Mouse (Mus musculus): ENCODE measurements at regions not wholly inside any gene's neighbourhood (a gene's known extent, or its start where the extent isn't known, plus 50 kb on each side); places are given as distances from the start of the nearest gene placed in this dataset.

DNA sequence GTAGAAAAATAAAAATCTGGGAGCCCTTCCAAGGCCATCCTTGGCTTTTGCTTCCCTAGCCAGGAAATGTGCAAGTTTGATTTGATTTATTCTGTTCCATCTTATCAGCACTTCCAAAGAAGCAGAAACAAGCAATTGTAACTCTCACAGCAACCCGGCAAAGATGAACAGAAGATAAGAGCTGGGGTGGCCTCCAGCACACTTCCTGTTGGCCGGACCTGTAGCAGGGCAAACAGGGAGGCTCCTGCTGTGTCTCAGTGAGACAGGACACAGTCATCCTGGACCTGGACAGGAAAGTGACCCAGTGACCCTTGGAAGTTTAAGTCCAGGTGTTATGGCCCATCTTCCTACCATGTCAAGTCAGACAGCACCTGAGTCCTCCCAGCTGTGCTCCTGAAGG is 58.6 kb upstream of the Cldn5 start:
- DNase-seq (ENCODE audit: low spot score) = no peak
- H3K4me1 ChIP-seq (replicated peaks) = peaks cover 4% of the 10 kb centered on the region; the same call in 1 of the 2 replicates
- no peaks in the 10 kb centered on the region for H3K36me3 ChIP-seq
- 69% methylated on average over 2 of the region's 2 CpGs for WGBS
- H3K27me3 ChIP-seq (ENCODE audit: insufficient read depth, poor library complexity, severe bottlenecking) = no peaks in the 10 kb centered on the region; the same call in 1 of the 2 replicates
- H3K27ac ChIP-seq = no peak overlapping the region
- no peak overlapping the region for H3K4me3 ChIP-seq
- H3K9me3 ChIP-seq = no peaks in the 10 kb centered on the region

DNA sequence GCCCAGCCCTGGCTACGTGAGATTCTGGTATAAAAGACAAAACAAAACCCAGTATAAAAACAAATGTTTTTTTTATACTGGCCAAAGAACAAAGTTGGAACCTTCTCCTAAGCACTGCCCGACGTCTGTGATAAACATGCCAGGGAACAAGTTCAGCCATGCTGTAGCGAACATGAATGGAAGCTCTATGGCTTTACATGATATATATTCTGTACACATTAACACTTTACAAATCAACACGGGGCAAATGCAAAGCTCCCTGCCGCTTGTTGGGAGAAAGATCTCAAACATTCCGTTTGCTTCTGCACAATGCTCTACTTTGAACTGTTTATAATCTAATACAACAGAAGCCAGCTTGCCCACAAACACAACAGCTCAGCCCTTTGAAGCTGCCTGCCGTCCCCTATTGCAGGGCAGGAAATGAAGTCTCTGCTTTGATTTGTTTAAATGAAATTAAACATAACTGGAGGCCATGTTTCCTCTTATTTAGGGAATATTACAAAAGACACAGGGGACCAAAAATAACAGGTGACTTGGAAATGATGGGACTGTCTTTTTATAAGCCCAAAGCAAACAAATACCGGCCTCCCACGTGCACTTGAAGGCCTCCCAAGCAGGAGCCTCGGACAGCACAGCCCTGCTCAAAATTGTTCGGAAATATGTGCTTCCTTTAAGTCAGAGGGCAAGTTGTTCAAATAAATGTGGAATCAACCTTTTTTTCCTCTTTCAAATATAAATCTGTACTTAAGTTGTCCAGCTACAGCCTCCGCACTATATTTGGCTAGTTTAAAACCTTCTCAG is 56.0 kb upstream of the Cldn5 start:
- Histone ChIP-seq H3K4me3 (no peak overlapping the region), H3K27ac (no peak overlapping the region), H3K9me3 (no peaks in the 10 kb centered on the region), H3K36me3 (no peaks in the 10 kb centered on the region), H3K4me1 (replicated peaks) (no peaks in the 10 kb centered on the region), H3K27me3 (ENCODE audit: insufficient read depth, poor library complexity, severe bottlenecking) (no peaks in the 10 kb centered on the region; the same call in 1 of the 2 replicates)
- no peak for DNase-seq (ENCODE audit: low spot score)
- 77% methylated on average over 13 of the region's 13 CpGs for WGBS

DNA sequence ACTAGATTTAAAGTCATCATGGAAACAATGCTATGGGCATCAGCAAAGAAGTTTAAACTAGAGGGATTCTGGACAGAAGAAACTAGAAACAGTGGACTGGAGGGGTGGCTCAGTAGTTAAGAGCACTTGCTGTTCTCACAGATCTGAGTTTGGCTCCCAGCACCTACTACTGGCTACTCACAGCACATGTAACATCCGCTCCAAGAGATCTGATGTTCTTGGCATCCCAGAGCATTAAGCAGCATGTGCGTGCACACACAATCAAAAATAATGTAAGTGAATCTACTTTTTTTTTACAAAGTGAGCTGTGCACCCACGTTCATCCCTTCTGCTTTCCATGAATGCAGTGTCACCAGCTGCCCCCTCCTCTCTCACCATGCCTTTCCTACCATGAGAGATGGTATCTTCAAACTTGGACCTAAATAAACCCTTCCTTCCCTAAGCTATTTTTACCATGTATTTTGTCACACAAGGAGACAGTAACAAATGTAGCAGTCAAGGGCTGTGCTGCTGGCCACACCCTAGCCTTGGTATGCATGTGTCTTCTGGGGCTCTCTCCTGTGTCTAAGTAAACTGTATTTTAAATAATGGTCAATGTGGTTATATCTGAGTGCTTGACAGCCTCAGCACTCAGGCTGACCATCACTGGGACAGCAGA is 53.3 kb upstream of the Cldn5 start:
- Histone ChIP-seq H3K27me3 (ENCODE audit: insufficient read depth, poor library complexity, severe bottlenecking) (no peaks in the 10 kb centered on the region; the same call in 1 of the 2 replicates), H3K9me3 (no peaks in the 10 kb centered on the region), H3K27ac (no peak overlapping the region), H3K4me1 (replicated peaks) (no peaks in the 10 kb centered on the region), H3K4me3 (no peak overlapping the region), H3K36me3 (no peaks in the 10 kb centered on the region)
- WGBS = 87% methylated on average over 3 of the region's 3 CpGs
- no peak for DNase-seq (ENCODE audit: low spot score)

DNA sequence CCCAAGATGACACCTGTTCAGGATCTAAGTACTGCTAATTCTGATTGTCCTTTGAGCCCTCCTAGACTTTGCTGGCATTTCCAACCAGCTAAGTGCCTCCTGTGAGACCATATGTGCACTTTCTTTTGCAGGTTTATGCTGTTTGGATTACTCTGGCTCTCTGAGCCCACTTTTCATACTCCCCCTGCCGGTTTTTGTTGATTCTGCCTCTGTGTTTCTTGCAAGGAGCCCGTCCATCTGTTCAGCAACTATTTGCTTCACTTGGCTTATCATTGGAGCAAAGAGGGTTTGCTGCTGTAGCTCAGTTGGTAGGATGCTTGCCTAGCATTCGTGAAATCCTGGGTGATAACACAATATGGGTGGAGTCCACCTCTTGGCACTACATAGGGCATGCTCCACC is 52.8 kb upstream of the Cldn5 start:
- no peaks in the 10 kb centered on the region for H3K9me3 ChIP-seq
- no peak for DNase-seq (ENCODE audit: low spot score)
- no peaks in the 10 kb centered on the region; the same call in 1 of the 2 replicates for H3K27me3 ChIP-seq (ENCODE audit: insufficient read depth, poor library complexity, severe bottlenecking)
- H3K27ac ChIP-seq = no peak overlapping the region
- whole genome bisulfite sequencing = 57% methylated on average over 3 of the region's 3 CpGs
- no peaks in the 10 kb centered on the region for H3K36me3 ChIP-seq
- H3K4me3 ChIP-seq = no peak overlapping the region
- no peaks in the 10 kb centered on the region for H3K4me1 ChIP-seq (replicated peaks)

DNA sequence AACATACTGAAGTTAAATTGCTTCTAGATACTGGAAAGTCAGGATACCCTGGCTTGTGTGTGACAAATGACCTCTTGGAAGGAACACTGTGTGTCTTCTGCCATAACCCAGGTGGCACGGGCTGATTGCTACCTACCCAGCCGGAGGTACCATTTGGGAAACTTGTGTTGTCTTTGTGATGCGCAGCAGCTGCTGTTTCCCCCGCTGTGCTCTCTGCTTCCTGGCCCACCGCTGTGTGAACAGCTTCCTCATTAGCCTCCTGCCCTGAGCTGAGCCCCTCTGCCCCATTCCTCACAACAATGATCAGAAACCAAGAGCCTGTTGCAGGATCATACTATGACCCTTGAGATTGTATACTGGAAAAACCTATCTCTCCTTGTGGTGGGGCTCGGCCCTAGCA is 51.9 kb upstream of the Cldn5 start:
- 29% methylated on average over 6 of the region's 6 CpGs for WGBS
- H3K36me3 ChIP-seq = no peaks in the 10 kb centered on the region
- H3K4me3 ChIP-seq = no peak overlapping the region
- no peaks in the 10 kb centered on the region for H3K9me3 ChIP-seq
- no peaks in the 10 kb centered on the region for H3K4me1 ChIP-seq (replicated peaks)
- DNase-seq (ENCODE audit: low spot score) = no peak
- no peaks in the 10 kb centered on the region; the same call in 1 of the 2 replicates for H3K27me3 ChIP-seq (ENCODE audit: insufficient read depth, poor library complexity, severe bottlenecking)
- H3K27ac ChIP-seq = no peak overlapping the region

Data from hindbrain, embryonic 10.5 days (tissue).